Mouse (Mus musculus): ENCODE data around the gene Scaf4.

The Scaf4 gene

DNA sequence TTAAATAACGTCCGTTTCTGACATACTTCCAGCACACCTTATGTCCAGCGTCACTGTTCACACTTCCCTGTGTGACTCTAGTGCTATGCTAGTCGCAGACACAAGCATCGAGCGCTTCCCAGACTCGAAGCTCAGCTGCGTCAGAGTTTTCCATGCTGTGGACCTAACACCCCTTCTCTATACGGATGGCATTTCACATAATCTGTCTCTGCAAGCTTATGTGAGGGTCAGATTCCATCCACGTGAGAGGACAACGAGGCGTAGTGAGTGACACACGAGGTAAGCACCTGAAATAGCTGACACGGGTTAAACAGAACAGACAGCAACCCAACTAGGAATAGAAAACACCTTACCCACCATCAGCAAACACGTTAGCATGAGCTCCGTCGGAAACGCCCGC, 82.2 kb downstream of the Scaf4 start:
- DNase-seq (ENCODE audit: low spot score): no peak

DNA sequence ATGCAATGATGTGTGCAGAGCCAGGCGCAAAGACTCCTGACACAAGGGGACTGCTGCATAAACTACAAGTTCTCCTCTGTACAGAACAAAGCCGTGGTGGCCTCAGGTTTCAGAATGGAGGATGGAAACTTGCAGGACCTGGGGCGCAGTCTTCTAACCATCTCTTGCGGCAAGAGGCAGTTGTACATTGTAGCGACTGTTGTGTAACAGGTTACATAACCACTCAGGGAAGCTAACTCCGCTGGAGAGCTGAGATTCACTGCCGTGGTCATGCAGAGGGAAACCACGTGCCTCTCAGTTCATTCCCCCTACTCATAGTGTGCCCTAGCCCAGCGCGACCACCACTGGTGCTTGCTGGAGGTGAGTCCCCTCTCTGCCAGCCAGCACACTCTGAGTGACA, 85.1 kb downstream of the Scaf4 start:
- no peak for DNase-seq (ENCODE audit: low spot score)

DNA sequence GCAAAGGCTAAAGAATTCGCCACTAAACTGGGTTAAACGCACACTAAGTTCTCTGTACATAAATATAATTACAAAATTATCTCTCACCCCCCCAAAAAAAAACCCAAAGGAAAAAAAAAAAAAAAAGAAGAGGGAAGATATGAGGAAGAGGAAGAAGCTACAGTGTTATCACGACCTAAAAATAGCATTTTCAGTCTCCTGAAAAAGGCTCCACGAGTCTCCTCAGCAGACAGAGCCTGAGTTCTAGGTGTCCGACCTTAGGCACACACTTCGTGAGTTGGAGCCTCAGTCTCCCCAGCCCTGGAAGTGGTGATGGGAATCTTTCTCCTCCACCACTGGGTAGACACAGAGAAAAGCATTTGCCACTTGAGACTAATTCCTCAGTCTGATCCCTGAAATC, 85.7 kb downstream of the Scaf4 start:
- no peak for DNase-seq (ENCODE audit: low spot score)

DNA sequence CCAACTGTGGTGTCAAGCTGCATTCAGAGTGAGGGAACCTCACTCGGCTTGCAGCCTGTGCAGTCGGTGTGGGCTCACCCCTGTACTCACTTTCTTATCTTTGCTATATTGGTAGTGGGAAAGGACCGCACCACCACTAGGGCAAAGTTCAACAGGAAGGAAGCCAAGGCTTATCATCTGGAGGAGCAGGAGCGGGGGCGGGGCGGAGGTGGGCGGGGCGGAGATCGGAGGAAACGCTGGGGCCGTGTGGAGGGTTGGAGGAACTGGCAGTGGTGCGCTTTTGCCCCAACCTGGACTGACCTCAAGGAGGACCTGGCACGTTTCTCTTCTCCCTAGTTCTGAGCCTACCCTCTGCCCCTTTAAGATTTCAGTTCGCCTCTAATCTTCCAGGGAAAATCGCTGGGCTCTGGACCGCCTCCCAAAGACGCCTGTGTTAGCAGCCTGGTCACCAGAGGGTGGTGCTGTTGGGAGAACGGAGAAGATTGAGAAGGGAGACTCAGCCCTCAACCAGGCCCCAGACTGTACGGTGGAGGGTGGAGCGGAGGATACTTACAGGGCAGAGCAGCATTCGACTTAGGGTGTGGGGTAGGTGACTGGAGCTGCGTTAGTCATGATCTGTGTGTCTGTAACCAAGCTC, 86.8 kb downstream of the Scaf4 start:
- DNase-seq (ENCODE audit: low spot score): peak; percentile 85

DNA sequence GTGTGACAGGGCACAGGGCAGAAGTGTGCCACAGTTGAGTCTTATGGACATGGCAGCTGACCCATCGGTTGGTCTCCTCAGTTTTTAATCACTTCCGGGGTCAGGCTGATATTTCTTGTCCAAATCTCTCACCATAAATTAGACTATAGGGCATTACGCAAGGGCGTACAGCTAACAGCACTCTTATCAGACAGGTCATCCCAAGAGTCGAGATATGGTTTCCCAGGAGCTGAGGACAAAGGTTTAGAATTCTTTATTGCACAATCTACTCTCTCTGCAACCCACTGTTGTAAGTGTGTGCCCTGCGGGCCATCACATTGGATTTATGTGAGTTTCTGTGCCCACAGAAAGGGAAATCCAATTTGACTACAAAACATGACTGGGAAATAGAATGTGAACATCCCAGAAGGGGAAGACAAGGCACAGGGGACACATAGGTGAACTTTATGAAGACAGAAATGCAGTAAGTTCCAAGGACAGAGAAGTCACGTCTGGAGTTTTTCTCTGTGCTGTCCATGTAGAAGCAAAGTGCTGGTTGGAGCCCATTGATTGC, 87.5 kb downstream of the Scaf4 start:
- no peak for DNase-seq (ENCODE audit: low spot score)

DNA sequence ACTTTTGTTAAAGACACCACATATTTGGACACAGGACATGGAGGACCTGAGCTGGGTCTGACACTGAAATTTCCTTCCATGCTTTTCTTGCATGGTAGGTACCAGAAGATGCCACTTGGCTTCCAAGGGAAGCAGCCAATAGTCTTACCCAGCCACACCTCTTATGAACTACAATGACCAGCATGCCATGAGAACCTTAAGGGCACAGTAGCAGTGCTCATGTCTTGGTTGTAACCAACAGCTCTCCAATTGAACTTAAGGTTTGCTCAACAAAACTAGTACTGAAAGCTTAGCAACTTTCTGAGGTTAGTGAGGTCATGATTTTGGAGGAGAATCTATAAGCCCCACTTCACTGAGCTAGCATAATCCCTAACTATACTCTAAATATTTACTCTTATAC, 90.6 kb downstream of the Scaf4 start:
- DNase-seq (ENCODE audit: low spot score): no peak

DNA sequence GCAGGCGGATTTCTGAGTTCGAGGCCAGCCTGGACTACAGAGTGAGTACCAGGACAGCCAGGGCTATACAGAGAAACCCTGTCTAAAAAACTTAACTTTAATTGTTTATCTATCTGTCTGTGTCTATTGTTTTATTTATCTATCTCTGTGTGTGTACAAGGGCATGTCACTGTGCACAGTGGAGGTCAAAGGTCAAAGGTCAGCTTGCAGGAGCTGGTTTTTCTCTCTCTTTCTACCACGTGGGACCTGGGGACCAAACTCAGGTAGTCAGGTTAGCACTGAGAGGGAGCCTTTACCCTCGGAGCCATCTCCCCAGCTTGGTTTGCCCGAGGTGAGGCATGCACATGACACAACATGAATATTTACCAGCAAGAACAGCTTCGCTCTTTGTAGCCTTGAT, 93.0 kb downstream of the Scaf4 start:
- DNase-seq (ENCODE audit: low spot score): no peak

DNA sequence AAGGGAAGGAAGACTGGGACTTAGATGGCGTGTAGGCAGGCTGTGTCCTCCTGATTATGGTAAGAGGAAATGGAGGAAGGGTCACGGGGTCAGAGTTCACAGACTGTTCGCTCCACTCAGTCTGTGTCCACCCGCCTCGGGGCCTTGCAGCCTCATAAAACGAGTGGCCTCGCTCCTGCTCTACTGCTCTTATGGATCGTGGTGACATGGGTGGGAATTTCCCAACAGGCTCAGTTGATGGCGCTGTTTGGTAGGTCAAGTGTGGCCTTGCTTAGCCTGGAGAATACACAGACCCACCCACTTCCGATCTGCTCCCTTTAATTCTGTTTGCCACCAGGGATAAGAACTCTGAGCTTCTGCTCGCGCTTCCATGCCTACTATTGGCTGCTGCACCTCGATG, 96.8 kb downstream of the Scaf4 start:
- peak; percentile 75 for DNase-seq (ENCODE audit: low spot score)

DNA sequence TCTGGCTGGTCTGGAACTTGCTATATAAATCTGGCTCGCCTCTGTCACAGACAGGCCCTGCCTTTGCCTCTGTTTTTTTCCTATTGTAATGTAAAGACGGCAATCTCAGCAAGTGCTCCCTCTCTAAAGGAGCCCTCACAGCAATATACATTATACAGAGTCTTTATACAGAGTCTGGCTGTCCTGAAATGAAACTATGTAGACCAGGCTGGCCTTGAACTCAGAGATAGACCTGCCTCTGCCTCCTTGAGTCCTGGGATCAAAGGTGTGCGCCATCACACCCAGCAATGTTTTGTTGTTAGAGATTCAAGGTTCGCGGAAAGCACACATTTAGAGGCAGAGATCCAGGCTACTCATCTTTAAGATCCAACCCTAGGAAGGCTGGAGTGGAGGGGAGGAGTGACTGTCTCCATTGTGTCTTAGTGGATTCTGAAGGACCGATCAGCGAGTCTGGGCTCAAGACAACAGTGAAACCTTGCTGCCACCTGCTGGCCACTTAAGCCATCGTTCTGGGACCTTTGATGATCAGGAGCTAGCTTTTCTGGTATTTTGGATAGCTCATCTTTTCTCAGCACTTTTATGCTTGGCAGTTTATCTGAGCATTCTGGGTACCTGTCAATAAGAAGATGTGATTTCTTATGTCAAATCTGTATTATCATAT, 98.2 kb downstream of the Scaf4 start:
- peak; percentile 94 for DNase-seq (ENCODE audit: low spot score)

DNA sequence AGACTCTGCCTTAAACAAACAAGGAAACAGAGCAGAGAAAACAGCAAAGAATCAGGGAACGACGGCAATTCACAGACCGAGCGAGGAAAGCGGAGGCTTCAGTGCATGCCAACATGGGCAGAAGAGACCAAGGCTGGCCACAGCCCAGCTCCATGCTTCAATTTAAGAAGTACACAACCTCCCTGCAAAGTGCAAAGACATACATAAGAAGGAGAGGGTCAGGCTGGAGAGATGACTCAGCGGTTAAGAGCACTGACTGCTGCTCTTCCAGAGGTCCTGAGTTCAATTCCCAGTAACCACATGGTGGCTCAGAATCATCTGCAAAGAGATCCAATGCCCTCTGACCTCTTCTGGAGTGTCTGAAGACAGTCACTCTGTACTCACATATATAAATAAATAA, 100.2 kb downstream of the Scaf4 start:
- no peak for DNase-seq (ENCODE audit: low spot score)

DNA sequence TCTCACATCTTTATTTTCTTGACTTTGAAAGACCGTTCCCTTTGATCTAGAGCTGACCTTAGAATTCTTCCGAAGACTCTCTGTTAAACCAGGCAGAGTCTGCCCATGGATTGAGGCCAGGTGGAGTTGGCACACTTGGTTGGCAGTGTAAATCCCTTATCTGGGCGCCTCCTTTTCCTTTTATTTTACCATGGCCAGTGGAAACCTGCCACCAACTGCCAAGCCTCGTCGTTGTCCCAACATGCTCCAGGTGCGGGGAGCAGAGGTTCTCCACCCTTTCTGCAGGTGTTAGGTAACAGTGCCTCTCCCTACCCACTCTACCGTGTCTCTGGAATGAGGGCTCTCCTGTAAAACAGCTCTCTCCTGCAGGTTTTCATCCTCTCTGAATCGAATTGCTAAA, 102.6 kb downstream of the Scaf4 start:
- DNase-seq (ENCODE audit: low spot score): no peak

DNA sequence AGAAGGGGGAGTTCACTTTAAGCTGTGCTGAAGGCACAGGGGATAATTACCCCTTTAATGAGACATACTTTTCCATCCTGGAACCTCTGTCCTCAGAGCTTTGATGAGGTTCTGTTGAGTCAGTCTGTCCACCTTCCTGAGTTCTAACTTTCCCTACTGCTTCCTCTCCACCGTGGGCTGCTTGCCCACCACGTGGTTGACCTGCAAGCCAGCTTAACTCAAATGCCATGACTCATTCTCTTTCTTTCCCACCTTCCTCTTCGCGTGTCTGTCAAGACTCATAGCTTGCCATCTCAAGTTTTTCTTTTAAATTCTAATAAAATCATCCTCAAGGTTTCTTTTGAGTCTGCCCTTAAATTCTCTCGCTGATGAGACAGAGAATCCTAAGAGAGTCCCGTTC, 103.3 kb downstream of the Scaf4 start:
- no peak for DNase-seq (ENCODE audit: low spot score)

DNA sequence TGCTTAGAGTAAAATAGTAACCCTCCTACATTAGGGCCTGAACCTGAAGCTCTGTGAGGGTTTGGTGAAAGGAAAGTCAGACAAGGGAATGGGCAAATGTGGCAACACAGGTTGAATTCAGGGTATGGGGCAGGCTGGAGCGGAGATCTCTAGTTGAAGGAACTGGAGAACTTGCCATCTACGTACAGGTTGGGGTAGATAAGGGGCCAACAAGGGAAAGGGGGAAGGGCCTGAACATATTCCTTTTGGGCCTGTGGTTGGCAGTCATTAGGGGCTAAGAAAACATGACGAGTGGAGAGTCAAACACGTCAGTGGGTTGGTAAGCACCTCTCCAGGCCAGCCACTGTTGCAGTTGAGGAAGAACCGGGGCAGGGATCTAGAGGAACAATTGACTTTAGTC, 104.4 kb downstream of the Scaf4 start:
- DNase-seq (ENCODE audit: low spot score): no peak

DNA sequence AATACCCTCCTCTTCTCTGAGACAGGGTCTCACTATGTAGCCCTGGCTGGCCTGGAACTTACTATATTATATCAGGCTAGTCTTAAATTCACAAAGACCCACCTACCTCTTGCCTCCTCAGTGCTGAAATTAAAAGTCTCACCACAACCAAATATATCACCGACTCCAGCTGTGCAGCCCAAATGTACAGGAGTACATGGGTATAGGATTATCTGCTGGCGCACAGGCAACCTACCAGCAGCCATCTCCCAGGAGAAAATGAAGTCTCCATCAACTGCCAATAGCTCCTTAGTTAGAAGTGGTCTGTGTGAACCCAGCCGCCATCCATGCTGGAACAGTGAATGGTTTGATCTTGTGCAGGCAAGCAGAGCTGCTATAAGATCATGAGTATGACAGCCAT, 105.9 kb downstream of the Scaf4 start:
- no peak for DNase-seq (ENCODE audit: low spot score)

DNA sequence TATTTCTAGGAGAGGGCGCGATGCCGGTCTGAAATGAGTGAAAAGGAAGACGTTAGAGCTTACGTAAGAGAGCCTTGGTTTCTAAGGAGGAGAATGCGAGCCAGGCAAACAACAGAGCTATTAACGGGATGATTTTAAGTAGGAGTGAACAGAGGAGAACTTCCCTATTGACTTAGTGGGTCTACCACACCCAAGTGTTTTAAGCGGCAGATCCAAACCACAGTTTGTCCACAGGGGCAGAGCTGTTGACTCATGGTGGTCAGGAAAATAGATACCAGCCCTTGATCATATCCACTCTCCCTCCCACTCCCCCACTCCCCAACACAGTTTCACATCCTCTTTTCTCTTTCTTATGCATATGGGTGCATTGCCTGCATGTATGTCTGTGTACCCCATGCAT, 106.9 kb downstream of the Scaf4 start:
- no peak for DNase-seq (ENCODE audit: low spot score)

DNA sequence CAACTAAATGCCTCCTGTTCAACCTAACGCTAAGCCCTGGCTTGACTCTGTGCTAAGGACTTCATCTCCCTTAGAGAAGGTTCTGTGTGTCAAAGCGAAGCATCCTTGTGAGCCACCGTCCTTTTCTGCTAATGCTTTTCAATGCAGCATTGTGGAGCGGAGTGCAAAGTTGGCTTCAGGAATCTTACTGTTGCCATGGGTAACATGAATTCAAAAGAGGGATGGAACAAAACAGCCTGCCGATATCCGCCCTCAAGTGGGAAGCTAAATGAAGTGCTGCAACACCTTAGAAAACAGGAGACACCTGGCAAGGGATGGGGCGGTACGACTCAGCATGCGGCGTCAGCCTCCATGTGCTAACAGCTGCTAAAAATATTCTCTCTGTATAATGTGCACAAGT, 107.8 kb downstream of the Scaf4 start:
- peak; percentile 50 for DNase-seq (ENCODE audit: low spot score)

Measured in embryo, embryonic 10 days (tissue).